Comparison of ENCODE assay signal across 7 mouse cellular contexts in genomic region chr16:37011922-37012289, GRCm38 (mm10). TPM values are rescaled to one million over a fixed set of nuclear protein-coding genes. Genes with fewer than 3 reads are reported as not detected.
DNase-seq lines count a peak whose midpoint lies in the region; ATAC-seq and TF ChIP-seq lines count a peak whose summit lies in the region.

No protein-coding gene starts in this region.

- H3K4me2 ChIP-seq in neural tube, embryonic 15.5 days: peak overlapping the region; percentile 99

- no peak for TF ChIP-seq POLR2A in lung, adult 2 months (IDR thresholded peaks at IDR 0.05; ENCODE audit: borderline replicate concordance, extremely low read depth, low read depth, low read length)
- no peak for TF ChIP-seq POLR2A in embryonic fibroblast, embryonic 13.5 days (IDR thresholded peaks at IDR 0.05; ENCODE audit: low read depth, low read length)

- peak; percentile 65 for ATAC-seq in neural tube, embryonic 15.5 days (ENCODE audit: low FRiP score)

- H3K27ac ChIP-seq in embryonic fibroblast, embryonic 13.5 days (ENCODE audit: insufficient read depth, low read length): no peak overlapping the region
- H3K27ac ChIP-seq in limb, embryonic 10.5 days: peak overlapping the region; percentile 88
- no peak overlapping the region for H3K27ac ChIP-seq in neural tube, embryonic 15.5 days (replicated peaks)

- no peaks in the 10 kb centered on the region for H3K27me3 ChIP-seq in limb, embryonic 10.5 days (ENCODE audit: low read depth, poor library complexity, severe bottlenecking)
- no peaks in the 10 kb centered on the region for H3K27me3 ChIP-seq in neural tube, embryonic 15.5 days (replicated peaks)

- peaks cover 15% of the 10 kb centered on the region for H3K36me3 ChIP-seq in limb, embryonic 10.5 days
- no peaks in the 10 kb centered on the region for H3K36me3 ChIP-seq in neural tube, embryonic 15.5 days

- H3K9me3 ChIP-seq in limb, embryonic 10.5 days (replicated peaks): no peaks in the 10 kb centered on the region
- H3K9me3 ChIP-seq in neural tube, embryonic 15.5 days (replicated peaks): no peaks in the 10 kb centered on the region

- TF ChIP-seq CTCF in lung, adult 2 months (IDR thresholded peaks at IDR 0.05; ENCODE audit: insufficient read depth, low read length): no peak
- TF ChIP-seq CTCF in embryonic fibroblast, embryonic 13.5 days (IDR thresholded peaks at IDR 0.05; ENCODE audit: borderline replicate concordance, insufficient read depth, low read length): no peak

- no peak for DNase-seq in lung, adult 2 months
- no peak for DNase-seq in lung, postnatal 36 days
- no peak for DNase-seq in limb, embryonic 10.5 days (ENCODE audit: low spot score)
- no peak for DNase-seq in thymus, postnatal 0 days (ENCODE audit: low spot score)
- DNase-seq in cerebellum, adult 11-12 months: no peak

- H3K9ac ChIP-seq in neural tube, embryonic 15.5 days (replicated peaks): peak overlapping the region; percentile 51

- H3K4me3 ChIP-seq in lung, adult 2 months (replicated peaks; ENCODE audit: extremely low read depth, low read depth, low read length): peak overlapping the region; percentile 89
- peak overlapping the region; percentile 93 for H3K4me3 ChIP-seq in embryonic fibroblast, embryonic 13.5 days (ENCODE audit: insufficient read depth, low read length)
- peak overlapping the region; percentile 93 for H3K4me3 ChIP-seq in limb, embryonic 10.5 days
- H3K4me3 ChIP-seq in neural tube, embryonic 15.5 days (replicated peaks): peak overlapping the region; percentile 73

- H3K4me1 ChIP-seq in lung, adult 2 months (ENCODE audit: control insufficient read depth, insufficient read depth, low read length): peaks cover 5% of the 10 kb centered on the region; the same call in 1 of the 2 replicates
- peaks cover 2% of the 10 kb centered on the region; the same call in 1 of the 2 replicates for H3K4me1 ChIP-seq in embryonic fibroblast, embryonic 13.5 days (ENCODE audit: control insufficient read depth, insufficient read depth, low read length)
- peaks cover 14% of the 10 kb centered on the region; the same call in 1 of the 2 replicates for H3K4me1 ChIP-seq in limb, embryonic 10.5 days
- peaks cover 18% of the 10 kb centered on the region for H3K4me1 ChIP-seq in neural tube, embryonic 15.5 days

- WGBS in lung, adult 2 months: under 1% methylated on average over 26 of the region's 26 CpGs
- 0% methylated on average over 26 of the region's 26 CpGs for WGBS in limb, embryonic 10.5 days
- under 1% methylated on average over 26 of the region's 26 CpGs for whole genome bisulfite sequencing in neural tube, embryonic 15.5 days

RNA-seq across cellular contexts. Expression of gene Polq, which starts 0.3 kb away (rescaled TPM):
- polyA plus RNA-seq in lung, adult 2 months (2012; rRNA removed): 0.11 and 0.13 TPM in 2 replicates
- polyA plus RNA-seq in embryonic fibroblast, embryonic 13.5 days (2011; ENCODE audit: insufficient read length, low read depth, missing spikeins): 5.6 and 5.7 TPM in 2 replicates
- 16.0 and 16.5 TPM in 2 replicates for polyA plus RNA-seq in limb, embryonic 10.5 days (2016; fragmentation: Nextera tagmentation; extraction: Ambion mirVana)
- 2.8 and 4.6 TPM in 2 replicates for polyA plus RNA-seq in neural tube, embryonic 15.5 days (2015; fragmentation: Nextera tagmentation; extraction: Ambion mirVana)
- polyA plus RNA-seq in thymus, postnatal 0 days (2015; fragmentation: Nextera tagmentation; extraction: Ambion mirVana): 4.7 and 6.8 TPM in 2 replicates

RNA-seq across cellular contexts. Expression of gene Fbxo40, which starts 21.6 kb away (rescaled TPM):
- 0.46 and 2.0 TPM in 2 replicates for polyA plus RNA-seq in lung, adult 2 months (2012; rRNA removed)
- polyA plus RNA-seq in embryonic fibroblast, embryonic 13.5 days (2011; ENCODE audit: insufficient read length, low read depth, missing spikeins): not detected in 2 replicates
- polyA plus RNA-seq in limb, embryonic 10.5 days (2016; fragmentation: Nextera tagmentation; extraction: Ambion mirVana): 0.28 and 0.78 TPM in 2 replicates
- 0.03 TPM in 1 of 2 replicates, not detected in the other for polyA plus RNA-seq in neural tube, embryonic 15.5 days (2015; fragmentation: Nextera tagmentation; extraction: Ambion mirVana)
- polyA plus RNA-seq in thymus, postnatal 0 days (2015; fragmentation: Nextera tagmentation; extraction: Ambion mirVana): 0.27 and 0.36 TPM in 2 replicates
